Mouse (Mus musculus): ENCODE data around the gene Sumf2.
"Not testable (repeated sequence)": the region's sequence is repeated elsewhere in the genome, so short reads cannot be mapped to it uniquely, and the experiment has no call there.

Gene Sumf2

GRCm38 (mm10) chr5:129846752-129847557 lies at the start of gene Sumf2:
Gene Sumf2, plus strand, starts transcription at chr5:129846986.
- DNase-seq: peak; percentile 95

GRCm38 (mm10) chr5:129844848-129845247 lies 1.9 kb upstream of the Sumf2 start:
- no peak for DNase-seq

GRCm38 (mm10) chr5:129847558-129847820 lies 703 bp downstream of the Sumf2 start:
- no peak for DNase-seq

GRCm38 (mm10) chr5:129855163-129855562 lies 8.4 kb downstream of the Sumf2 start:
- DNase-seq: no peak

GRCm38 (mm10) chr5:129856414-129856813 lies 9.6 kb downstream of the Sumf2 start:
- DNase-seq: no peak

- DNase-seq: no peak
Observed at GRCm38 (mm10) chr5:129862325-129862724, 15.5 kb downstream of the Sumf2 start.

- DNase-seq: no peak
Observed at GRCm38 (mm10) chr5:129864467-129864866, 17.7 kb downstream of the Sumf2 start.

GRCm38 (mm10) chr5:129865841-129866240 lies 19.1 kb downstream of the Sumf2 start:
- no peak for DNase-seq

- DNase-seq: no peak
Observed at GRCm38 (mm10) chr5:129869238-129869995, 22.6 kb downstream of the Sumf2 start.

GRCm38 (mm10) chr5:129871238-129871637 lies 24.5 kb downstream of the Sumf2 start:
- no peak for DNase-seq

GRCm38 (mm10) chr5:129873942-129874341 lies 27.2 kb downstream of the Sumf2 start:
- DNase-seq: no peak

GRCm38 (mm10) chr5:129875098-129875497 lies 28.3 kb downstream of the Sumf2 start:
- DNase-seq: no peak

GRCm38 (mm10) chr5:129877731-129878455 lies 31.1 kb downstream of the Sumf2 start:
- no peak for DNase-seq

- DNase-seq: no peak
Observed at GRCm38 (mm10) chr5:129878946-129879345, 32.2 kb downstream of the Sumf2 start.

GRCm38 (mm10) chr5:129879888-129880287 lies 33.1 kb downstream of the Sumf2 start:
- DNase-seq: no peak

GRCm38 (mm10) chr5:129886271-129886670 lies 39.5 kb downstream of the Sumf2 start:
- DNase-seq: no peak

- DNase-seq: peak; percentile 99
Observed at GRCm38 (mm10) chr5:129886911-129887636, 40.3 kb downstream of the Sumf2 start, which contains the start of gene Chchd2. Gene Chchd2, minus strand, starts transcription at chr5:129887470.

- DNase-seq: not testable (repeated sequence)
Observed at GRCm38 (mm10) chr5:129890390-129890789, 43.6 kb downstream of the Sumf2 start.

GRCm38 (mm10) chr5:129895198-129896088 lies 48.7 kb downstream of the Sumf2 start, which contains the start of gene Zbed5:
Gene Zbed5, plus strand, starts transcription at chr5:129895723.
- peak; percentile 88 for DNase-seq

- DNase-seq: no peak
Observed at GRCm38 (mm10) chr5:129898449-129898848, 51.7 kb downstream of the Sumf2 start, which contains the start of gene Phkg1. Gene Phkg1, minus strand, starts transcription at chr5:129898549.

GRCm38 (mm10) chr5:129907775-129908174 lies 61.0 kb downstream of the Sumf2 start:
- DNase-seq: no peak
